Mouse (Mus musculus) megakaryocyte, embryonic 14.5 days (primary cell): ENCODE data around the gene Cyp4f15.

Source experiments
- FLI1 ChIP-seq: IDR thresholded peaks from 2 replicates; pipeline ENCODE4 v1.6.1; 2012; ENCODE audit warnings: low read length, inconsistent platforms, mixed read lengths
- GATA1 ChIP-seq: IDR thresholded peaks from 3 replicates; pipeline ENCODE4 v1.6.1; 2012; ENCODE audit warnings: mixed read lengths, low read length, inconsistent platforms, borderline replicate concordance

DNA sequence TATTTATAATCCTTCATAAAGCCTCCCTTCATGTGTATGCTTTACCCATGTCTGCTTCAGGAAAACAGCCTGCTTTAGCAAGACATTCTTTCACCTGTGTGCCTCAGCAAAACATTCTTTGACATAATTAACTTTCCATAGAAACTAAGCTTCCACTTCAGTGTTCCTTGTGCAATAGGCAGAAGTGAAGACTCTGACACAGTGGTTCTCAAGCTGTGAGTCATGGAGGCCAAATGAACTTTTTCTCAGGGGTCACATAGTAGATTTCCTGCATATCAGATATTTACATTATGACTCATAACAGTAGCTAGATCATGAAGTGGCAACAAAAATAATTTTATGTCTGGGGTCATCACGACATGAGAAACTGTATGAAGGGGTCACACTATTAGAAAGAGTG is 53.0 kb downstream of the Cyp4f15 start:
- no peak for TF ChIP-seq GATA1
- TF ChIP-seq FLI1 = no peak
